Mouse (Mus musculus) bone marrow macrophage, adult 2 months (primary cell): Measurements from ENCODE around the gene Mei1.

Experiments used
- CTCF ChIP-seq: IDR thresholded peaks from 2 replicates; pipeline ENCODE4 v1.5.1; 2012; ENCODE audit warnings: low read depth, mild to moderate bottlenecking, low read length, moderate library complexity
- POLR2A ChIP-seq: IDR thresholded peaks from 2 replicates; pipeline ENCODE4 v1.6.1; 2012; ENCODE audit warnings: mild to moderate bottlenecking, low read depth, low read length, borderline replicate concordance

DNA sequence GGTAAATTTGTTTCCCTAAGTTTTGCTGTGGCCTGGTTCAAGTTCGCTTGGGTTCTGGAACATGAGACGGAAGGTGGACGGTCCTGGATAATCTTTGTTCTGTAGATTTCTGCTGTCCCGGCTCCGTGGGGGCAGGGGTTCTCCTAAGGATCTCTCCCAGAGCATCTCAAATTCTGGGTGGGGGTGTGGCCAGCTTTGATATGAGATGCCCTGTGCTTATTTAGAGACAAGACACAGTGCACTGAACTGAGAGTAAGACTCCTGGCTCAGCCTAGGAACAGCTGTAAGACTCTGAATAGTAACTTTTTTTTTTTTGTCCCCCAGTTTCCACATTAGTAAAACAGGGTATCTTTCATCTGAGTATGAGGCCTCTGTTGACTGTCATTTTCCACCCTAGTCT is 58.6 kb downstream of the Mei1 start:
- no peak for TF ChIP-seq POLR2A
- TF ChIP-seq CTCF: no peak
